Mouse (Mus musculus): ENCODE results near the gene Acpp.
A peak's percentile ranks its signal among the peaks of the same experiment; 100 is the strongest.

Acpp gene

DNA sequence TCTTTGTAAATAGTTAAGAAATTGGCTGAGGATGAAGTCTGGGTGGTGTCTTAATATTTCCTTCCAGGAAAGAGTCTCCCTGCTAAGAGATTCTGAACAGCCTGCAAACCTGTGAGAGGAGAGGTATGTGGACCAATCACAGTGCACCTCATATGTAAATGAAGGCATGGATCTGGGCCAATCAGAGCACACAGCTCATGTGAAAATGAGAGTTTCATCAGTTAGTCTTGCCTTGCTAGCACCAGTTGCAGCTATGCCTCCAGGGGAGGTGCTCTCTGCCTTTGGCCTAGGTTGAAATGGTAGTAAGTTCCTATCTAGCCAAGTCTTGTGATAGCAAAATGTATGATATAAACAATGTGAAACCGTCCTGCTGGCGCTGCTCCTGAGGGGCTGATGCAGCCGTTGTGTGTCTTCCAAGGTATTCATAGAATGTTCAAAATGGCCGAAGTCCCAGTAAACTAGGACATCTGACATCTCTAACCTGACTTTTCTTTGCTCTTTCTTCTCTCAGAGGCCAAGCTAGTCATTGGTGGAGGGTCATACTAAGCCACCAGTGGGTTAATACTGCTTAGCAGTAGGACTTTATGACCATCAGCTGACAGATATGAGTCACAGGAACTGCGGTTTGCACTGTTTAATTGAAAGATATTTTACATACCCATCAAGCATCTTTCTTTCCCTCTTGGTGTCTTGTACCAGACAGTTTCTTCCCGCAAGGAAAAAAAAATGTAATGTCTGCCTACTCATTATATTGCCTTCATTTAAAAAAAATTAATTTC, 32.0 kb downstream of the Acpp start:
- no peak for DNase-seq (ENCODE audit: low read depth, low spot score)

DNA sequence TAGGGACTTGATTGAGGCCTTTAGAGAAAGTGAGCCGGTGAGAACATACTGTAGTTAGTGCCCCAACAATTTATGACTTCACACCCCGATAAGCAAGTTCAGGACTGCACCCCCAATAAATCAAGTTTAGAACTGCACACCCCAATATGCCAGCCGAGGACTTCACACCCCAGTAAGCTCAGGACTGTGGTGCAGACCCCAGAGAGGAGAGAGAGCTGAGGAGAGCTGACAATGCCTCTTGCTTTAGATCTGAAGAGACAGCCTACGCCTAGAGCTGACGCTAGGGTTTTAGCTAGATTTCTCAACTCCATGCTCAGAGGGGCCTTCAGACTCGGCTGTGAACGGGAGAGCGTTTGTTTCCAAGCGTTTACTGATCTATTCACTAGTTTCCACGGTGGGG, 32.7 kb downstream of the Acpp start:
- DNase-seq (ENCODE audit: low read depth, low spot score) = no peak

DNA sequence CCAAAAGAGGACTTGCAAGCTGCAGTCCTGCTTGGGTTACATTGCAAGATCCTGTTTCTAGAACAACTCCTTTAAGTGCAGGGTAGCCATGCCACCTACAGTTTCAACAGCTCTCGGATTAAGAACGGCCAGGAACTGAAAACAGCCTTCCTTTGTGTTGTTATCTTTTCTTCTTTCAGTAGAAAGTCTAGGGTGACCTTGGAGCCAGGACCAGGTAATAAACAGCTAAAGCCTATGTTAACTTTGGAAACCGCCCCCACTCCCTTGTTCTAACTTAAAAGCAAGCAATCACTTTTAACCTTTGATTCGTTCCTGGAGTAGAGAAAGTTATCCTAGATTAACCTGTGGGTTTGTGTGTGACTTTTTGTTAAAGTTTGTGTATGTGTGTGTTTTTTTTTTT, 33.2 kb downstream of the Acpp start:
- DNase-seq (ENCODE audit: low read depth, low spot score) = no peak

DNA sequence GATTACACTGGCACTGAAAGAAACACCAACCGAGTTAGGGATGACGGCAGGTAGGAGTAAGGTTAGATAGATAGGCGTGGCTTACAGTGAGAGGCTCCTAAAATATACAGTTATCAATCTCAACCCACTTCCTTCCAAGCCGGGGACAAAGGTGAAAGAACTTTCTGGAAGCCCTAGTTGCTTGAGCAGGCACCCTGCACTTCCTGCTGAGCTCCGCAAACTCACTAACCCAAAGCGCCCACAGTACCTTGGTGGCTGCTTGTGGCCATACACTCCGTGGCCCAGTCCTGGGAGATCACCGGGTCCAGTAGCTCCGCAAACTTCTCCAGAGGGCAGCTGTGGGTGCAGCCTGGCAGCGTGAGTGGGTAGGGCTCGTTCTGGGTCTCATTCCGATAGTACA, 37.0 kb downstream of the Acpp start:
- DNase-seq (ENCODE audit: low read depth, low spot score) = no peak

DNA sequence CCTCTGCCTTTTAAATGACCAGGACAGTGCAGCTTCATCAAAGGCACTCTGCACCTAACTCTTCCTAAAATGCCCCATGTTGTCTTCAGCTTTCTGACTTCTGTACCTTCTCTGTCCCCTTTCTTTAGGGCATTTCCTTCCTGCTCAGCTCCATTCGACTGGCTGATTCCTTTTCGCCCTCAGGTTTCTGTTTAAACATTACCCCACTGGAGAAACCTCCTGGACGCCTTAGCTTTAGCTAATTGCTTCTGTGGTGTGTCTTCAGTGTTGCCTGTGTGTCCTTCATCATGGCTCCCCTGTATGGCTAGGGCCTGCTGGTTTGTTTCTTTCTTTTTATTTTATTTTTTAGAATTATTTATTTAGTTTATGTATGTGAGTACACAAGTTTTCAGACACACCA, 40.5 kb downstream of the Acpp start:
- DNase-seq (ENCODE audit: low read depth, low spot score) = no peak

DNA sequence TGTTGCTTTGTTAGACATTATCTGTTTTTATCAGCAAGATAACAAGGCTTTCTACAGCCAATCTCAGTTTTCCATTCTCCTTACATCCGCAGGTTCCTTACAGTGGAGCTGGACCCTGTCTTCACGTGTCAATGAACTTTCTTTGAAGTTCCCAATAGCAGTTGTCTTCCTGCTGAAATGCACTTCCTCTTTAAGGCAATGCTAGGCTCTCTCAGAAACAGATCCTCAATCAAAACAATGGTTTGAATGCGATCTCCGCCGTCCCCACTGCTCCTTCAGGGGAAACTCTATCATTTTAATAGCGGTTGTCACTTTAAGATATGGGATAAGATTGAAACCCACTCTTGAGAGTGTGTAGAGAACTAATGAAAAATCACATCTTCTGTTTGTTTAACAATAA, 52.6 kb downstream of the Acpp start:
- no peak for DNase-seq (ENCODE audit: low read depth, low spot score)

DNA sequence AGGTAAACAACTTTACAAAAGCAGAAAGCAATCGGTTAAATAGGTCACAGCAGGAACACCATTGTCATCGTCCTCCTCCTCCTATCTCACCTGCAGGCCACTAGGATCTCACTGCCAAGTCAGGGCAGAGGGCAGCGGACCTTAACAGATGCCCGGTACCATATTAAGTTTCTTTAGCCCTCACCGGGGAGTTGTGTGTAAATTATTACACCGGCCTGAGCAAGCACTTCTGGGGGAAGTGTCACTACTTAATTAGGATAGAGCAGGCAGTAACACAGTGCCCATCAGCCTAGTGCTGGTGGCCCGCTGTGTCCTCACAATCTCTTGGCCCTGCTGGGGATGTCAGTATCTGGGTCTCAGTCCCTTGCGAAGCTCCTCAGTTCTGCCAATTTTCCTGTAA, 55.0 kb downstream of the Acpp start:
- DNase-seq (ENCODE audit: low read depth, low spot score) = no peak

DNA sequence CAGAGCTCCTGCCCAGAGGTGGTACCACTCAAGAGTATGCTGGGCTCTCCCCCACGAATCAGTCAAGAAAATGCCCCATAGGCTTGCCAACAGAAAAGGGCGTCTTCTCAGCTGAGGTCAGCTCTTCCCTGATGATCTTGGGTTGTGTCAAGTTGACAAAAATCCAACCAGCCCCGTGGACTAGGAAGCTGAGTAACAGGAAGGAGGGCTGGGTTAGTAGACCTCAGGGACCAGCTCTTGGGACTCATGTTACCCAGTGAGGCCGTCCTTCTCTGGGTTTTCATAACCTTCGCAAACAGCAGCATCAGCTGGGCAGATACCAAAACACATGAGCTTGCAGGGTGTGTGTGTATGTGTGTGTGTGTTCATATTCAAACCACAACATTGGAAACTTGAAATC, 55.8 kb downstream of the Acpp start:
- no peak for DNase-seq (ENCODE audit: low read depth, low spot score)

DNA sequence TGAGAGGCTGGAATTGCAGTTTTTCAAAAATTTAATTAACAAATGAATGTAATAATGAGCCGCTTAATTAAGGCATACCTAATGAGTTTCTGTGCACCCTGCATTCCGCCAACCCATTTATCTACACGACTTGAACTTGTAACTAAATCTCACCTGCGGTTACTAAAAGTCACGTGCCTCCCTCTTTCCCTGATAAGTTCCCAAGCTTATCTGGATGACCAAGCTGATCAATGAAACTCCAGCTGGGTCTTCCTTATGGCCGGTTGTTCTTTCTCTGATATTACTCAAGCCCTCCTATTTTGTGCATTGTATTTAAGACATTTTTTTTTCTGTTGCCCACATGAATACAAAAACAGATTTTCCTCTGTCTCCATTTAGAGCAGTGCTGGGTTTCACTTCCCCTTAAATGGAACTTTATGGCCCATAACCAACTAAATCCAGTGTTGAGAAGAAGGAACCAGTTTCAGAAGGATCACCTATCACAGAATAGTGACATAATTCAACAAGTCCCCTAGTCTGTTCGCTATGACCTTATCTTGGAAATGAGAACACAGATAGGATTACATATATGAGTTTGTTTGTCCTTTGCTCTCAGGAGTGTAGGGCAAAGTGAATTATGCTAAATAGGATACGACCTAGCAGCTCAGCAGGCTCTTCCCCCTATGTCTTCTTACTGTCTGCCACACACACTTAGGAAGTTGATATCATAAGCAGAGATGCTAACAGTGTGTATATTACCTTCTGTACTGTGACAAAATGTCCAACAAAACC, 56.6 kb downstream of the Acpp start:
- no peak for DNase-seq (ENCODE audit: low read depth, low spot score)

DNA sequence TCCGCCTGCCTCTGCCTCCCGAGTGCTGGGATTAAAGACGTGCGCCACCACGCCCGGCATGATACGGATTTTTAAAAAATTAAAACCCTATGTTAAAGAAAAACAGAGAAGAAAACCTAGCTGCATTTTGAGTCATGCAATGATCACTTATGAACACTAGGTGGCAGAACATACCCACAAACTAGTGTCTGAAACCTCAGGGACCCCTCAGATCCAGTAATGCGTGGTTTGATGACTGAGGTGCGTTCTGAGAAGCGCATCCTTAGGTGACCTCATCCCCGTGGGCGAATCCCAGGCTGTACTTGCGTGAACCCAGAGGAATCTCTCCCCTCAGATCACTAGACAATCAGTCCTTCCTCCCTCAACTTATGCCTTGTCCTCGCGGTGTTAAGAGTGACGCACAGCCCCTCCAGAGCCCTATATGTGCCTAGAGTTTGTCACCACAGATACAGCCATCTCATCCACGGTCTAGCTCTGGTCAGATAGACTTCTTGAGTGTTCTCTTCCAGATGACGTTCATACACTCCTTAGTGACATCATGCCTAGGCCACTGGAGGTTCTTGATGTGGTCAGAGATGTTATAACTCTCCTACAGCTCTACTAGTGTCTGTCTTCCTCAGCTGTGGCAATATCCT, 59.9 kb downstream of the Acpp start:
- no peak for DNase-seq (ENCODE audit: low read depth, low spot score)

DNA sequence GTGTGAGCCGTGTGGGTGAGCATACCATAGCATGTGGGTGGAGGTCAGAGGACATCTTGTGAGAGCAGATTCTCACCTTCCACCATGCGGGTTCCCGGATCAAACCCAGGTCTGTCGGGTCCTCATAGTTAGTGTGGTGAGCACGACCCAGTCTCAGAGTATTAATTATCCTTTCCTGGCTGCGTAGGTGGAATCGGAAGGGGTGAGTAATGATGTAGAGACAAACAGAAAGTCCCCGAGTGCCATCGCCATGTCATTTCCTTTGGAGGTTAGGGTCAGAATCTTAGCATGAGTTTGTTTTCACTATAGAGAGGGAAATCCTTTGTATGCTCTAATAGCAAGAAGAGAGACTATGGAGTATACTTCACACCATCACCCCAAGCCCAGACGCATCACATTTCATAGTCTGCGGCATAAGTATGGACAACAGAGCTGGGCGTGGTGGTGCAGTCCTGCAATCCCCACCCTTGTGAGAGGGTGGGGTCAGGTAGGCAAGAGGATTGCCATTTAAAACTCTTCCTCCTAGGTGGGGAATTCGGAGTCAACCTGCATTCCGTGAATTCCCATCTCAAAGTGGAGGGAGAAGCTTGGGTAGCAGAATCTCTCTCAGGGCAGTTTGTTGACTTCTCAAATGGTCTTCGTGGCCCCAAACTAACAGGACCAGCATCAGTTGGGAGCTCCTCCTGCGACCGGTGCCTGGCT, 62.3 kb downstream of the Acpp start:
- no peak for DNase-seq (ENCODE audit: low read depth, low spot score)

DNA sequence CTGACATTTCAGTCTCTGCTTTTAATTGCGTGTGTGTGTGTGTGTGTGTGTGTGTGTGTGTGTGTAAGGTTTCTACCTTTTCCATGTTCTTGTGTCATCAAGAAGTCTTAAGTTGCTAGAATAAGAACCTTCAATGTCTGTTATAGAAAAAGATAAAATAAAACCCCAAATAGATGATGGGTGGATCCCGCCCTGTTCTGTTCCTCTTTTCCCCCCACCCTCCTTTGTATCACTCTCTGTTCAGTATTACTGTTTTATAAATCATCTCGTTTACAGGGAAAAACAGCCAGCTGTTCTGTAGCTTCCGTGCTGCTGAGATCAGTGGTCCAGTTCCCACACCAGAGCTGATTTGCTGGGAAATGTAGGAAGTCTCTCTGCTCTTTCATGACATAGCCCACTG, 65.5 kb downstream of the Acpp start:
- DNase-seq (ENCODE audit: low read depth, low spot score) = no peak

DNA sequence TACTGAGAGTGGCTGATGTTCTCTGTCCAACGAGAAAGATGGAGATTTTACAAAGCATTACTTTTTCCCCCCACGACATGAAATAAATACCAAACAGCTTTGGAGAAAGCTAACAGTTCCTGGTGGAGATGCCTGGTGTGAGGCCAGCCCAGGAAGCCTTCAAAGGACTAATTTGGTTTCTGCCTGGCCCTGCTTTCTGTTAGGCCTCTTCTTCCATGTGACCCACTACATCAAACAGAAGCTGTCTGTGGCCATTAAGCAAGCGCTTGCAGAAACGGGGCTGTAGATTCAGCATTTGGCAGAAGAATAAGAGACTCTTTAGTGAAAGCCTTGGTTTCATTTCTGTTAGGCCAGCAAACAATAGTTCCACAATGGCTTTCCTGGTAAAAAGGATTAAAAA, 65.9 kb downstream of the Acpp start:
- DNase-seq (ENCODE audit: low read depth, low spot score) = no peak

DNA sequence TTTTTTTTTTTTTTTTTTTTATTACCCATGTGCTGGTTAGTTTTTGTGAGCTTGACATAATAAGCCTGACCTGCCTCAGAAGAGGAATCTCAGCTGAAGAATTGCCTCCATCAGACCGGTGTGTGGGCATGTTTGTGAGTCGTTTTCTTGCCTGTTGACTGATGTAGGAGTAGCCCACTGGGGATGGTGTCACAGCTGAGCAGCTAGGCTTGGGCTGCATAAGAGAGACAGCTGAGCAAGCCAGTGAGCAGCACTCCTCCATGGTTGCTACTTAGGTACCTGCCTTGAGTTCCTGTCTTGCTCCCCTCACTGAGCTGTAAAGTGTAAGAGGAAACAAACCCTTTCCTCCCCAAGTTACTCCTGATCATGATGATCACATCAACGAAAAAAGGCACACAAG, 67.6 kb downstream of the Acpp start:
- DNase-seq (ENCODE audit: low read depth, low spot score) = no peak

DNA sequence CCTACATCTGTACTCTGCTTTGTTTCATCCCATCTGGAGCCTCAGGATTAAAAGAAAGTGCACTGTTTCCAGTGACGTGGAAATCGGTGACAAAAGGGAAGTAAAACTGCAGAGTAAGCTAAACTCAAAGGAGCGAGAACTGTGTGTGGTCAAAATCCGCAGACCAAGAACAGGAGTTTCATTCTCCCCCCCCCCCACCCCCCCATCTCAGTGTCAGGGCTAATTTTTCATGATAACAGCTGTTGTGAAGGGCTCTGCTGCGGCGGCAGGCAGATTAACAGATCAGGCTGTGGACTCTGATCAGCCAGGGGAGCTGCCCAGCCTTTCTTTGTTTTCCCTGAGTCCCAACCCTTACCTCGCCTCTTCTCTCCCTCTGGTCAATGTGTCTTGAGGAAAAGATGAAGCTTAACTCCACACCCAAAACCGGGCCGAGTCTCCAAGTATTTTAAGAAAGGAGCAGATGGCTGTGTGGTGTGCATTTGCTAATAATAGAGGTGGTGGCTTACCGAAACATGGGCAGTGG, 68.1 kb downstream of the Acpp start:
- DNase-seq (ENCODE audit: low read depth, low spot score) = no peak

DNA sequence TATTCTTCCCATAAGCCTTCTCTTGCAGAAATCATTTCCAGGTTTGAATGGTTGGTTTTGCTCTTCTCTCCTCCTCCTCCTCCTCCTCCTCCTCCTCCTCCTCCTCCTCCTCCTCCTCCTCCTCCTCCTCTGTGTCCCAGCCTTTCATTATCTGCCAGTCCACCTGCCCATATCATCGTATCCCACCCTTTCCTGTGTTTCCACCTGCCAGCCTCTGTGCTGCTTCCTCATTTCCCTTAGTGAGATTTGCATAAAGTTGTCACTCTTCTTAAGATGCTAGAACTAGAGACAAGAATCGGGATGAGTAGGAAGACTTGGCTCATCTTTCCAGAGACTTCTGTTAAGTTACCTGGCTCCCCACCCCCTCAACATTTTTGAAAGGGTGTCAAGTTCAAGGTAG, 73.0 kb downstream of the Acpp start:
- no peak for DNase-seq (ENCODE audit: low read depth, low spot score)

DNA sequence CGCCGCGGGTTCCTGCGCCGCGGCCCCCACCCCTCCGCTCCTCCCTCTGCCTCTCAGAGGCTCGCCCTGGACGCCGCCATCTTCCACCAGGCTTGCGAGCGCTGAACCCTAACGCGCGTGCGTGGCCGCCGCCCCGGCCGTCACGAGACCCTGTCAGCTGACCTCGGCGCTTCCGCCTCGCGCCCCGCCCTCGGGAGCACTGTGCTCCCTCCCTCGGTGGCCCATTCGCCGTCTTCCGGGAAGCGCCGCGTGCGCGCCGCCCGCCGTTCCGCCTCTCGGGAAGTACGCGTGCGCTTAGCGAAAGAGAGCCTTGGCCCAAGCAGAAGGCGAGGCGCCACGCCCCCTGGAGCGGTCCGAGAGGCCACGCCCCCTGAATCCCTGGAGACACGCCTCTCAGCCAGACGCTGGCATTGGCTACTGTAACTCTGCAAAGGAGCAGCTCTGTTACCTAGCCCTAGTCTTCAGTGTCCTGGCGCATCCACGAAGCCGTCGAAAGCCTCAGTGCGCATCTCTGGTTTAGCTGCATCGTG, 74.7 kb downstream of the Acpp start, which contains the start of gene Dnajc13:
Gene Dnajc13 (minus strand): TSS at position 108 of the 530 bp plus-strand sequence.
- DNase-seq (ENCODE audit: low read depth, low spot score) = peak; percentile 88

DNA sequence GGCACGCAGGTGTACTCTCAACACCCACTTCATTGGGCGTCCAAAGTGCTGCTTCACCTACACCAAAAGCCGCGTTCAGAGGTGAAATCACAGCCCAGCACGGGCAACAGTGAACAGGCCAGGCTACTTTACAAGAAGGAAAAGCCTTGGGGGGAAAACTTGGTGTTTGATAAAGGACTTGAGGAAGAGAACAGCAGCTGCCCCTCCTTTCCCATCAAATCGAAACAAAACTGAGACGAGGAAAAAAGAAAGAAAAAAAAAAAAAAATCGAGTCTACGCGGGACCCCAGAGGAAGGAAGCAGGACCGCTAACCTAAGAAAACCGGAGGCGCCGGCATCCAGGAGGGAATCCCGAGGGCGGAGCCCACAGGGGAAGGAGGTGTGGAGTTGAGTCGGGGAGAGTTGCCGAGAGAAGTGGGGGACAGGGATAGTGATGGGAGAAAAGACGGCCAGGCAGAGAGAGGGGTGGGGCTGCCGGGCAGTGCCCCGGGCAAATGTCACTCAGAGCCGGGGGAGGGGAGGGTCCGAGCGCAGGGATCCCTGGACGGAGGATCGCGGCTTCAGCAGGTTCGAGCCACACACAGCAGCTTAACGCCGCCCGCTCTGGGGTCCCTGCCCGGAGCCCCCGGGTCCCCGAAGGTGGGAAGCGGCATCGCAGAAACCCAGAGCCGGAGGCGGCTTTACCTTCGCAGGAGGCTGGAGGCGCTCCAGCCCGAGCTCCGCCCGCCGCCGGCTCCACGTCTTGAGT, 75.4 kb downstream of the Acpp start:
- DNase-seq (ENCODE audit: low read depth, low spot score) = peak; percentile 20

DNA sequence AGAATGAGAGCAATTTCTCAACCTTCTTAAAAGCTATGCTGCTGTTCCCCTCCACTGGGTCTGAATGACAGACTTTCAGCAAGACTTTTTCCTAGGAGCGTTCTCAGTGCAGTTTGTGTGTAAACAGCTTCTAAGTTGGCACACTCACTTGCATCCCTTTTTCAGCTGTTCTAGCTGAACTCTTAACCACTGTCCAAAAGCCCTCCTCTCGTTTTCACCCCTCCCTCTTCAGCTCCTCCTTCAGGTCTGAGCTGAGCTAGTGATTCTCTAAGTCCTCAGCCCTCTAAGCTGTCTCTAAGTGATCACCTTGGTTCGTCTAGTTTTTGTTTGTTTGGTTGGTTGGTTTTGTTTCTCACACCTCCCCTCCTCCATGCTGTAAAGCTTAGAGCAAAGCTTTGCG, 77.2 kb downstream of the Acpp start:
- DNase-seq (ENCODE audit: low read depth, low spot score) = no peak

DNA sequence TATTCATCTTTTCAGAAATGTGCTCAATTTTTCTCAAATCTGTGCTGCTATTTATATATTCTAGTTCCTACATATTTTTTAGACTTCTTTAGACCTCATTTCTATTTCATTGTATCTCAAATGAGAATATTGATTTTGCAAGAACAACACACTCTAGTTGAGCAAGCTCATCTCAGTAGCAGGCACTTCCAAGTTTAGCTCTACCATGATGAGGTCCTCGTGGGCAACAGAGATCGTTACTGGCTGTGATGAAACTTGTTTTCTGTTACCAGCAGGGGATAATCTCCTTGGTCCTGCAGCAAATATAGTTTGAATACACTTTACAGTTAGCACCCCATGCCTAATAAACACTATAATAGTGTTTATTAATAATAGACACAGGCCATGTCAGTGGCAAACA, 81.5 kb downstream of the Acpp start:
- no peak for DNase-seq (ENCODE audit: low read depth, low spot score)

Data from c-Kit-negative CD71-positive TER-119-positive erythroid progenitor cells, embryonic 14.5 days (primary cell).